Mouse (Mus musculus) liver, adult 2 months (tissue): ENCODE measurements around the gene Hcfc2.

Experiments
- CTCF ChIP-seq: fragments of 200-500 bp; IDR thresholded peaks from 2 replicates; pipeline ENCODE4 v1.5.1; 2011; ENCODE audit warnings: low read depth, low read length, control low read depth
- POLR2A ChIP-seq: fragments of 200-500 bp; IDR thresholded peaks from 2 replicates; pipeline ENCODE4 v1.6.1; 2011; ENCODE audit warnings: low read length, control low read depth; ENCODE audit not compliant: insufficient read depth; ENCODE audit errors: extremely low read depth

DNA sequence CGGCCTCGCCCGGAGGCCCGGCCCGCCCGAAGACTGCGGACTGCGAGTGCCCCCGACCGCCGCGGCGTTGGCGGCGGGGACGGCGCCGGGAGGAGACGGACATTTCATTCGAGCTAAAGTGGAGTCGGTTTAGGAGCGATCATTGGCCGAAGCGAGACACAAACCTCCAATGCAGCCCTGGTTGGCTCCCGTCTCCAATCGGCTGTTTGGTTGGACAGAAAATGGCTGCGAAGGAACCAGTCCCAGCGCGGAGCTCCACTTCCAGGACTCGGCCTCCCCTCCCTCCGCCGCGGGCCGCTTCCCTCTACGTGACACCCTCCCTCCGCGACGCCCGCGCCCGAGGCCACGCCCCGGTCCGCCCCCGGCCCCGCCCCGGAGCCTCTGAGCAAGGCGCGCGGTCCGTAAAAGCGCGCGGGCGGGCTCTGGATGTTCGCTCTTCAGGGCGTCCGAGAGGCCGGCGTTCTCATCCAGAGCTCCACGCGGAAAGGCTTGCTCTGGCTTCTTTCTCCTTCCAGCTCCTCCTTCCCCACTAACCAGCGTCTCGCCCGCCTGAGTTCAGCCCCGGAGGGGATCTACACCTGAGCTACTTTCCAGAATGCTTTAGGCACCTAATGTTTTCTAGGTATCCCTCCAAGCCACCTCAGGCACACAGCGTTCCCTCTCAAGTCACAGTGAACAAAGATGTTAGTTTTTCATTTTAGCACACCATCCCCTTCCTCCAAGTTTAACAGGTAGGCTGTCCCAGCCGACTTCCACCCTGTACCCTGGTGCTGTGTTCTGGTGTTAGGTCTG lies 68.1 kb downstream of the Hcfc2 start, which contains the start of gene Nfyb:
- TF ChIP-seq POLR2A (peak; percentile 96), CTCF (no peak)
